Mouse (Mus musculus) frontal cortex, adult 2 months (tissue): ENCODE measurements around the gene Prdx2. TPM values are rescaled to one million over a fixed set of nuclear protein-coding genes. Genes with fewer than 3 reads are reported as not detected.

ENCODE experiments used
- DNase-seq, 2 experiments: peaks; one replicate each; pipeline ENCODE4 v3.0.0; 2022; ENCODE audit warnings: low spot score in 1 of 2; ENCODE audit errors: extremely low spot score in 1 of 2
- polyA plus RNA-seq: library from polyadenylated mRNA; depleted of rRNA; stranded (reverse); fragments of >200 nt; gene quantifications from 2 replicates; pipeline ENCODE4 v1.2.3, GENCODE M21; 2012

Prdx2 gene
- polyA plus RNA-seq, 1 experiment: 318 TPM

DNA sequence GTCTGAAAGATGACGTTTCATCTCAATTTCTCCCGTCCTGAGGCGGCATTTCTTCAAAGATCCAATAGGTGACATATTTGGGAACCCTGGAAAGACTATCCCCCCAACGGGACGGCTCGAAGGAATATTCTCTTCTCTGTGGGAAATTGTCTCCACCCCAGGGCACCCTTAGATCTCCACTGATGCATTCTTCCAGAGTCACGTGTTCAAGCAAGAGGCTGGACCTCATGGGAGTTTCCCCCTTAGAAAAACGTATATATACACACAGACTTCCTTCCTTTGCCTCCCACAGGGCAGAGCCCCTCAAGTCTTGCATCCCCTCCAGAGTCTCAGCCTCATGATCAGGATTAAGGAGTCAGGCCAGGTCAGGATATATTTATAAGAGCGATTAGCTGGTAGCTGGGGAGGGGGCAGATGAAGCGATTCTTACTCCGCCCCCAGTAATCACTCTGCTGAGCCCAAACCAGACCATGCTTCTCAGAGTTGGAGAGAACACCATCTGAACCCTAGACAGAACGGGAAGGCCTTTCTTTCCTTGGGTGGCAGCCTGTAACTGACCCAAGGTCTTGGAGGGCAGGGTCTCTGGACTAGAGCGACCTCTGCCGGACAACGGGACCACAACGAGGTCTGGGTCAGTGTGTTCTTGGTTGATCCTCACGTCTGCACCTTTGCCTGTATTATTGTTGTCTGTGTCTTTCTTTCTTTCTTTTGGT lies 22.7 kb upstream of the Prdx2 start, which contains the start of gene Rtbdn:
Gene Rtbdn, plus strand, starts transcription at position 464 of the 713 bp plus-strand sequence.
- DNase-seq: no peak

DNA sequence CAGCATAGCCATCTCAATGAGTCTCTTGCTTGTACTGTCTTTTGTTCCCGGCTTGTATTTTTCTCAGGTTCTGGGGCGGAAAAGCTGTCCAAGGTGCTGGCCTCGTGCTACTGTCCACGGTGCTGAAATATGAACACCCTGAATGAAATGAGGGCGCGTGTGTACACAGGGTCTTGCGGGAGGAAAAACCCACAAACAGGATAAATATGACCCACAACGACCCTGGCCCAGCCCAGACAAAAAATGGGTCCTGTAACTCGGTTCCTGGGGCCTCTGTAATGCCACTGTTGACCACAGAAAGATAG lies 22.2 kb upstream of the Prdx2 start:
- DNase-seq: no peak

DNA sequence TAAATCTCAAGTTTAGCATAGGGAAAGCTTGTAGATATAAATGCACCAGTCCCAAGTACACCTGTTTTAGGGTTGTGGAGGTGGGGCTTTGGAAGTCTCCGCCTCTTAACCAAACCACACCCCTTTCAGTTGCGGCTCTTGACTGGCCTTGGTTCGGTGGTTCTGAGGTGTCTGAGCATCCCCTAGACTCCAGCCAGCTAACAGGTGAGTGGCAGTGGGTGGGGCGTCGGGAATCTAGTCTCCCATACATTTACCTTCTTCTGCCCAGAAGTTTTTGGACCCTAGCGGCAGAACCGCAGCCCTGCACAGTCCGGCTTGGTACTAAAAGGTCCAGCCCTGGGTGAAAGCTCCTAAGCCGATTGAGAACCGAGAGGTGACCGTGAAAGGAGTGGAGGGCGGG lies 19.6 kb upstream of the Prdx2 start:
- no peak for DNase-seq

DNA sequence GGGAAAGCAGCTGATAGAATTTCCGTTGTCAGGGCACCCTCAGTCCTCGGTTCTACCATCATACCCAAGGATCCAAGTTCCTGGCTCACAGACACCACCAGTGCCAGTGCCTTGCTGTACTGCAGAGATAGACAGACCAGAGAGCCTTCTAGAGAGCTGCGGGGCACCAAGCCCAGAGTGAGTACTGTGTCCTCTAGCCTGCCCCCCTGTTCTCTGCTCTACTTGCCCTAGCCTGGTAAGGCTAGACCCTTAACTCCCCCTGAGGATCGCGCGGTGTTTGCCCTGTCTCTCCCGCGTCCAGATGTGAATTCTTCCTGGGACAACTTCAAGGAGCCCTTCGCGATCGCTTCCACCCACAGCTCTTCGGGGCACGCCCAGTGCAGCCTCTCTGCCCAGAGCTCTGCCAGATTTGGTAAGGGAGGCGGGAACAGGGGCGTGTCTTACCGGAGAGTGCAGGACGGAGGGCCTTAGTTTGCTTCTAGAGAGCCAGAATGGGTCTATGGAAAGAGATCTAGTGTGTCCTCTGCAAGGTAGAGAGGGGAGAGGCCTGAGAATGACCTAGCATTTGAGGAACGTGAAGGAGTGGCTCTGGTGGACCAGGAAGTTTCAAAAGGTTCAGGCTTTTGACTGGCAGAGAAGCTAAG lies 16.7 kb upstream of the Prdx2 start:
- no peak for DNase-seq

DNA sequence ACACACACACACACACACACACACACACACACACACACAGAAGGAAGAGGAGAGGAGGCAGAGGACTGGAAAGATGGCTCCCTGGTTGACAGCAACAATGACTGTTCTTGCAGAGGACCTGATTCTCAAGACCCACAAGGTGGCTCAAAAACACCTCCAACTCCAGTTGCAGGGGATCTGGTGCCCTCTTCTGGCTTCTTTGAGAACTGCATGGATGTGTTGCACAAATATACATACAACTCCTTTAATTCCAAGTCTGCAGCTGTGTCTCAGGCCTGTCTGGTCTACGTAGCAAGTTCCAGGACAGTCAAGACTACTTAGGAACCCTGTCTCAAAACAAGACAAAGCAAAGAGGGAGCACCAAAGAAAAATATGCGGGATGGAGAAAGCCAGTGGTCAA lies 12.6 kb upstream of the Prdx2 start:
- DNase-seq: peak in 1 of 2 experiments; percentile 91

DNA sequence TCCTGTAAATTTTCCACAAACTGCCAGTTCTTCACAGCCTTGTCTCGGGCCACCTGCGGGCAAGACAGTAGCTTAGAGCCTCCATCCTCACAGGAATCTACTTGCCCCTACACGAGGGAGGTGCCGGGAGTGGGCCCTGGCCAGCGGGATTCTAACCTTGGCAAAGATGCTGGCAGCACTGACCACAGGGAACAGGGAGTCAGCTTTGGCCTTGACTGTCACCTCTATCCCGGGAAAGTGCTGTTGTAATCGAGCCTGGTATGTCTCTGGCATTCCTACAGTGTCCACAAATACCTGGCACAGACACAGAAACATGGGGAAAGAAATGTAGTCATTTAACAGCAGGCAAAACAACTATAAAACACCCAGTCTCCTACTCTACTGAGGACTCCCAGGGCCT lies 9.6 kb upstream of the Prdx2 start:
- DNase-seq: no peak

DNA sequence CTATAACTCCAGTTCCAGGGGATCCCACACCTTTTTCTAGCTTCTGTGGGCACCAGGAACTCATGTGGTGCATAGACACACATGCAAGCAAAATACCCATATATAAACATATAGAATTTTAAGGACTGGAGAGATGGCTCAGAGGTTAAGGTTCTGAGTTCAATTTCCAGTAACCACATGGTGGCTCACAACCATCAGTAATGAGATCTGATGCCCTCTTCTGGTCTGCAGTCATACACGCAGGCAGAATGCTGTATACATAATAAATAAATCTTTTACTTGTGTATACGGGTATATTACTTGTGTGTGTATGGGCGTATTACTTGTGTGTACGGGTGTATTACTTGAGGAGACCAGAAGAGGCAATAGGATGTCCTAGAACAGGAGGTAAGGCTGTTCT lies 5.4 kb upstream of the Prdx2 start:
- no peak for DNase-seq

DNA sequence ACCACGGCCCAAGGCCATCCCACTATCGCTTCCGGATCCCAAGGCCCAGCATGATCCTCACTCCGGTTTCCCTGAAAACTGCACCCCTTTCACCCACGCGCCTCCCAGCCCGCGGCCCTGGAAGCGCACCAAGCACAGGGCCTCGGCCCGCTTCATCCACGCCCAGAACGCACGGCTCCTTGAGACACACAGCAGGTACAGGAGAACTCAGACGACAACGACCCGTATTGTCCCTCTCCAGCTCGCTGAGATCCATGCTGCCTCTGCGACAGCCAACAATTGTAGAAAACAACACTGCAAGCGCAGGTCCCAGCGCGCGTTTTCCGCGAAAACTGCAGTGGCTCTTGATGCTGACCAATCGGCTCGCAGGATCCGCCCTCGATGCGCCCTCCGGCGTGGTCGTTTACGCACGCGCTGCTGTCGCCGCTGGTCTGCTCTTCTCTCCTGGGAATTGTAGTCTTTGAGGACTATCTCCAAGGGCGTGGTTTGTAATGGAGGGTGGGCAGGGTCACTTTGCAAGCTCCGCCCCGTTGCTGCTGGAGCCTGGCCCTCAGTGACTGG lies 3.6 kb upstream of the Prdx2 start:
- DNase-seq: peak; percentile 93 to 95

DNA sequence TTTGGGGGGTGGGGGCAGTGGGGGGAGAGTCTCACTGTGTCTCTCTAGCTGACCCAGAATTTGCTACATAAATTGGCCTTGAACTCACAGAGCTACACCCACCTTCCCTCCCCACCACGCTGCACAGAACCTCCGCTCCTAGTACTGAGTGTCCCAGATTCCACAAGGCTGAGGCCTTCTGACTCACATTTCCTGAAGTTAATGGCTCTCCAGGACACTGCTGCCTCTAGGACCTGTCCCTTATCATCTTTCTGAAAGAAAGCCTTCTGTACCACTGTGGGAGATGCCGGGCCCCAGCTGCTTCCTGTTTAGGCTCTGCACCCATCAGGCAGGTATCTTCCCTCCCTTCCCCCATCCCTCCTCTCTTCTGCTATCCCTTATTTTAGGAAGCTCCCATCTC lies 2.8 kb upstream of the Prdx2 start:
- DNase-seq: no peak

DNA sequence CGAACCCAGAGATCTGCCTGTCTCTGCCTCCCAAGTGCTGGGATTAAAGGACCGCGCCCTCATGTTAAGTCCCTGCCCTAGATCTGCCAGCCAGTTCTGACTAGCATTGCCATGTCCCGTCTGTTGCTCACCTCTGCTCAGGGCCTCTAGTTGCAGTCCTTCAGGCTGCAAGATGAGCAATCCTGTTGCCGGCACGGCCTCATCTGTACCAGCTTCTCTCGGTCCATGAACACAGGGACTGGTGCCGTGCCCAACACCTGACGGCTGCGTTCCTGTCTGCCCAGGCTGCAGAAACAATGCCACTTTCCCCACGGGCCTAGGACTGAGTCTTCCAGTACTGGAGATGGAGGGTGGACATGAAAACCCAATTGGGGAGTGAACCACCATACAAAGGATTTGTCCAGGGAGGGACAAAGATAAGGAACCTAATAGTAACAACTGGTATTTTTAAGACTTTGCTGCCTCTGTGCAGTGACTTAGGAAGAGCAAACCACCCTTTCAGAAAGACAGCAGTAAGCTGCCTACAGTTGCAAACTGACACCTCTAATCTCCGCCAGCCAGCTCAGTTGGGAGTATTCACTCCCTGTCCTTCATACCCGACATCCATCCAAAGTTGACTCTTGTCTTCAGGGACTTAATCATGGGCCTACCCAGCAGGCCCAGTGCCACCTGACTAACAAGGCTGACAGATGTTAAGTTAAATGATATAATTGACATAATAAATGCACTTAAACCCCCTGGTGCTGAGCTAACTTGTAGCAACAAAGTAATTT lies 1.7 kb upstream of the Prdx2 start:
- DNase-seq: no peak

DNA sequence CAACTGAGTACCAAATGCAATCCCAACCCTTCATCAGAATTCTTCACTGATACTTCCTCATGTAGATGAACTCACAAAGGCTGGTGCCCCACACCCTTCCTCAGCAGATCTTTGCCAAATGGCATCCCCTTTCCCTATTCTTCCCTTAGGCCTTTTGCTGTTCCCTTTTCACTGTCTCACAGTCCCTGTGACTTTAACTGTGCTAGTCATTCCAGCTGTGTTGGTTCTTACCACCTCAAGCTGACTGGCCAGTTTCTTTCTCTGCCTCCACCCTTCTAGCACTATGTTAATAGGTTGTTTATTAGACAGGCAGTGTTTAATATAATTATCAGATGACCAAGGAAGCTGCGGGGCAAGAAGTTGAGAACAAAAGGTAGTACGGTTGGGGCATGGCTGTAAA lies 737 bp upstream of the Prdx2 start:
- DNase-seq: no peak

DNA sequence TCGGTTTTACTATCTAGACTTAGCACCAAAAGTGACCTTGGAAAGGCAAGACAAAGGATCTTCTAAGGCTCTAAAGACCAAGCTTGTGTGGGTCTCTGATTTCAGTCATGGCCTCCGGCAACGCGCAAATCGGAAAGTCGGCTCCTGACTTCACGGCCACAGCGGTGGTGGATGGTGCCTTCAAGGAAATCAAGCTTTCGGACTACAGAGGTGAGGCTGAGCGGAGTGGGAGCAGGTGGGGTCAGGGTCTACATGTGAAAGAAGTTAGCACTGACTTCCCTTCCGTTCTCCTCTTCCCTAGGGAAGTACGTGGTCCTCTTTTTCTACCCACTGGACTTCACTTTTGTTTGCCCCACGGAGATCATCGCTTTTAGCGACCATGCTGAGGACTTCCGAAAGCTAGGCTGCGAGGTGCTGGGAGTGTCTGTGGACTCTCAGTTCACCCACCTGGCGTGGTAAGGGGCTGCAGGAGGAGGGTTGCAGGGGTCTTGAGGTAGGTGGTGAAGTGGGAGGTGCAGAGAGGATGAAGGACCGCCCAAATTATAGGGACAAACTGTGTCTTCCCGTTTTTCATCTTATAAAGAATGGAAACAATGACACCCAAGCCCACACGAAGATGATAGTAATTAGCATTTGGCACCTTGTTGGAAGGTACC lies 876 bp downstream of the Prdx2 start:
- no peak for DNase-seq

DNA sequence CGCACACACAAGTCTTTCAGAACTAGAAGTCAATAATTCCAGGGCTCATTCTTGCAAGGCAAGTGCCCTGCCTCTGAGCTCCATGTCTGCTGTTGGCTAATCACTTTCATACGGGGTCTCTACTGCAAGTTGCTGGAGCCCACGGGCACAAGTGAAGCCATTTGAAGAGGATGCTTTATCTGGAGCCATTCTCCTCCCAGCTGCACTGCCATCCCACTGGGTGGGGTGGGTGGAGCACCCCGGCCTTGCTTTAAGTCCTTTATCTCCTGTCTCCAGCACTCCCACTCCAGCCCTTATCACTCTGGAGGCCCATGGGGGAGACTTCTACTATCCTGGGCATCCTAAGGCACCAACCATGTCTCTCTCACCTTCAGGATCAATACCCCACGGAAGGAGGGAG lies 1.5 kb downstream of the Prdx2 start:
- no peak for DNase-seq

DNA sequence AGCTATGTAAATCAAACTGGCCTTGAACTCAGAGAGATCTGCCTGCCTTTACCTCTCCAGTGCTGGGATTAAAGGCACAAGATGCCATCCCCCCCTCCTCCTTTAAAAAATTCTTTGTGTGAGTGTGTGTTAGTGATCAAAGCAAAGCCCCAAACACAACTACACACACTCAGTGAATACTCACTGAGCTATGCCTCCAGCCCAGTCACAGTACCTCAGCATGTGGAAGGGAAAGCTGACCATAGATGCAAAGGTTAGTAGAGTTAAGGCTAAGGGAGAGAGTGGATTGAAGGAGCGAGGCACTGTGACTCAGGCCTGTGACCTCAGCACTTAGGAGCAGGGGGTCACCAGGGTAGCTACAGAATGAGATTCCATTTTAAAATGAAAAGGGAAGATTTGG lies 3.7 kb downstream of the Prdx2 start:
- DNase-seq: no peak

DNA sequence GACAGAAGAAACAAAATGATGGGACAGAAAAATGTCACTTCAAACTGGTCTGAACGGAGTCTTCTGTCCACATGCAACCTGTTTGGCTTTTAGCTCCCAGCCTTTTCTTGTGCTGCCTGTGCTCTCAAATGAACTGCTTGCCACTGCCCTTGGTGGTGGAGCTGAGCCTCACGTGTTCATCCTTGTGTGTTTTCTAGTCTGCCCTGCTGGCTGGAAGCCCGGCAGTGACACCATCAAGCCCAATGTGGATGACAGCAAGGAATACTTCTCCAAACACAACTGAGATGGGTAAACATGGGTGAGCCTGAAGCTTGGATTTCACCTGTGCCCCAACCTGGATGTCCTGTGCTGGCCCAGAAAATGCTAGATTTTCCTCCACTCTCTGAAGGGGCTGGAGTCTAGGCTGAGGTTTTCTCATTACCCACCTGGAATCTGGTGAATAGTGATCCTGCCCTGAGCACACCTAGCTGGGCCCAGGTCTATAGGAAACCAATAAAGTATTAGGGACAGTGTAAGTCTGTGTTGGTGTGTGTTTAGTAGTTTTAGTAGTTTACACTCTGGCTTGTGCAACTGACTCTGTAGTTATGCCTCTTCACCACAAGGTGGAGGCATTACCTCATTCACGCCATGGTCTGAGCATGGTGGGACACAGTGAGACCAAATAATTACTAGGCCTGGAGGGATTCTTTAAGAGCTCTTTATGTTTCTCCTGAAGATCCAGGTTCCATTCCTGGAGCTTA lies 4.6 kb downstream of the Prdx2 start:
- DNase-seq: peak in 1 of 2 experiments; percentile 70

DNA sequence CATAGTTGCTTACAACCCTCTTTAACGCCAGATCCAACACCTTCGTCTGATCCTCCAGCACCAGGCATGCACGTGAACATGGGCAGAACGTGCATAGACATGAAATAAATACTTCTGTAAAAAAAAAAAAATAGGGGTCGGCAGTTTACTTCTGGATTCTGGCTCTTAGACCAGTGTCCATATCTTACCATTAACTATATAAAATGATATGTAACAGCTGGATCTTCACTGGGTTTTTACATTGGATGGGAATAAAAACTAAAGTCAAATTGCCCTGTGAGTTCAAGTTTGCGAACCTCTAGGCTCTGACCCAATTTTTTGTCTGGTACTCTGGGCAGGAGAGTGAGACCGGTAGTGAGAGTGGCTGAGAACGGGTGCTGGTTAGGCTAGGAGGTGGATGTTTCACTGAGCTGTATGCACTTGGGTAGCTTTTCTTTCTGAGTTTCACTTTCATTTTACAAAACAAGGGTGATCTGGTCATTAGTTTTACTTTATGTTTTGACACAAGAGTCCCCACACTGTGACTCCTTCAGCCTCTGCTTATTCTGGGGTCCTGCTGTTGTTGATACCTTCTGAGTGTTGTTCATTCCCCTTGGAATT lies 5.3 kb downstream of the Prdx2 start:
- DNase-seq: no peak

DNA sequence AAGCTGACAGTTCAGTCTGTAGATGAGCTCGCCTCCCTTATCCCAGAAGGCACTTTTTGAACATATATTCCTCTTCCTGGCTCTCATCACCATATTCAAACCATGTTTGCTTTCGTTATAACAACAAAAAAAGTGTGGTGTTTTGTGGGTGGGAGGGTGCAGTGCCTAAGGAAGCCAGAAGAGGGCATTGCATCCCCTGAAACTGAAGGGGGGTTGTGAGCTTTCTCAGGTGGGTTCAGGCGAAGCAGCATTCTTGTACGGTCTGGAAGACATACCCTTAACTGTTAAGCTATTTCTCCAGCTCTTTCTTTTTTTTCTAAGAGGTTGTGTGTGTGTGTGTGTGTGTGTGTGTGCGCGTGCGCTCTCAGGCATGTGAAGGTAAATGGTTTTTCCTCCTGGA lies 6.0 kb downstream of the Prdx2 start:
- DNase-seq: peak in 1 of 2 experiments; percentile 81

DNA sequence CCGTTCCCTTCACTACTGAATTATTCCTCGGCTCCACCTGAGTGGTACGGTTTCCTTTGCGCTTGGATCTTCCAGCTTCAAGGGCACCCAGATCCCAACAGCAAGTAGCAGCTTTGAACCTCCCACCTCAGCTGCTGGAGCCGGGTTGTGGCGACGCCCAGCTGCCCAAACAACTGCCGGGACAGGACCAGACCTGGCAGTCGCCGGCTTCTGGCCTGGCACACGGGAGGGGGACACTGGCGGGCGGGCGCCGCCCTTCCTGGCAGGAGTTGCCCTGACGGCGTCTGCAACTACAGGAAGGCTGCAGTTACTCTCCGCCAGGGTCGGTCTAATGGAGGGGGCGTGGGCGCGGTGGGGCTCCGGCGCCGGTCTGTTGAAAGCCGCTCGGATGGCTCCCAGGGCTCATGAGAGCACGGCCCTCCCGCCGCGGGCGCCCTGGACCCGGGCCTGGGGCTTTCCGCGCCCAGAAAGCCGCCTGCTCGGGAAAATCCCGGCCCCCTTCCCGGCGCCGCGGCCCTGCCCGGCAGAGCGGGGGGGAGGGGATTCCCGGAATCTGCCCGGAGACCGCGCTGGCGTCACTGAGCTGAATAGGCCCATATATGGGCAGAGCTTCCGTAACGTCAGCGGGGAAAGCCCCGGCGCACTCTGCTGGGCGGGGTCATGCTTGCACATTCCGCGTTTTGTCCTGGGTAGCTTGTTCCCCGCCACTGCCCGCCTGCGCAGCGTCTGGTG lies 6.8 kb downstream of the Prdx2 start:
- peak; percentile 89 to 98 for DNase-seq

DNA sequence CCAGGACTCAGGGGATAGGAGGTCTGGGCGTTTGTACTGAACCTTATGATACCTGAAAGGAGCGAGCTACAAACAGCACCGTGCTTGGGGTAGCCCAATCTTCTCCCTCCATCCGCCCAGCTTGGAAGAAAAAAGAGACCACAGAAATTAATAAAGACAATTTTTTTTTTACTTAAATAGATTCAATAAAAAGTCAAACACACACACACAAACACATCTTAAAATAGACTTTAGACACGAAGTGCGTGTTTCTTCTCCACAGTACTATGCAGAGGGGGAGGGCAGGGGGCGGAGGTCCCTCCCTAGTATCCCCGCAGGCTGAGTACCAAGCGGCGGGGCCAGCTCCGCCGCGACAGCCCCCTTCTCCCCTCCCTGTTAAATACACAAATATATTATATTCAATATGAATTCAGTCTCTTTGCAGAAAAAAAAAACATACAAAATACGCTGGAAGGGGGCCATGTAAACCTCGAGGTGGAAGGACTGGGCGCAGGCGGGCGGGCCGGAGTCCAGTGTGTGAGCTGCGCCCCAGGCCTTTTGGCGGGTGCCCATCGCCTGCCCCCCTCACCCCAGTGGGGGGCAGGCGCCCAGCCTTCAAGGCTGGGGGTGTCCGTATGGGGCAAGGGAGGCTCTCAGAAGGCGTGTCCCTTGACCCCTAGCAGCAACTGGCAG lies 7.5 kb downstream of the Prdx2 start:
- DNase-seq: no peak
